Mouse (Mus musculus) liver, adult 2 months (tissue): ENCODE measurements around the gene Crlf3.

ENCODE experiments used
- CTCF ChIP-seq: fragments of 200-500 bp; IDR thresholded peaks from 2 replicates; pipeline ENCODE4 v1.5.1; 2011; ENCODE audit warnings: low read depth, low read length, control low read depth
- POLR2A ChIP-seq: fragments of 200-500 bp; IDR thresholded peaks from 2 replicates; pipeline ENCODE4 v1.6.1; 2011; ENCODE audit warnings: low read length, control low read depth; ENCODE audit not compliant: insufficient read depth; ENCODE audit errors: extremely low read depth

DNA sequence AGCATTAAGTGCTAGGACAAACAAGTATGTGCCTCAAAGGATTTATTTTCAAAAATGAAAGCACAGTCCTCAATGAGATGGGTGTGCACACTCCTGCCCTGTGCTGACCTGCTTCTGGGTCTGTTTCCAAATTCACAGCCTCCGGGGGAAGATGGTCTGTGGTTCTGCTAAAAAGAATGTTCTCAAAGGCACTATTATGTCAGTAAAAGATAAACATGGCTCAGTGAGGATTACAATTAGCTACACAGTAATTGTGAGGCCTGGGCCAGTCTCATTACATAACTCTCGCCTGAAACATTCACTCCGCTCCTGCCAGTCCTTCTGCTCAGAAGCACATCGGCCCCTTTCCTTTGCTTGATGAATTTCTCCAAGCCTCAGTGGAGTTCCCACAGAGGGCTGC, 18.6 kb downstream of the Crlf3 start:
- TF ChIP-seq POLR2A (no peak), CTCF (no peak)
